Mouse (Mus musculus) layer of hippocampus, postnatal 25 days (tissue): ENCODE data around the gene Polr3h. TPM values are rescaled to one million over a fixed set of nuclear protein-coding genes. Genes with fewer than 3 reads are reported as not detected.
"Not testable (repeated sequence)": the region's sequence is repeated elsewhere in the genome, so short reads cannot be mapped to it uniquely, and the experiment has no call there.

Experiments
- DNase-seq, 2 experiments: peaks; one replicate each; pipeline ENCODE4 v3.0.0; 2022; ENCODE audit warnings: mixed read lengths in 2 of 2, low spot score in 1 of 2; ENCODE audit errors: extremely low spot score in 1 of 2
- total RNA-seq, 2 experiments: library from RNA; stranded (reverse); gene quantifications; 2 replicates each; pipeline ENCODE4 v1.2.3; 2021

Gene Polr3h
- total RNA-seq, 2 experiments from 2014 or later = 48.0 to 52.8 TPM

DNA sequence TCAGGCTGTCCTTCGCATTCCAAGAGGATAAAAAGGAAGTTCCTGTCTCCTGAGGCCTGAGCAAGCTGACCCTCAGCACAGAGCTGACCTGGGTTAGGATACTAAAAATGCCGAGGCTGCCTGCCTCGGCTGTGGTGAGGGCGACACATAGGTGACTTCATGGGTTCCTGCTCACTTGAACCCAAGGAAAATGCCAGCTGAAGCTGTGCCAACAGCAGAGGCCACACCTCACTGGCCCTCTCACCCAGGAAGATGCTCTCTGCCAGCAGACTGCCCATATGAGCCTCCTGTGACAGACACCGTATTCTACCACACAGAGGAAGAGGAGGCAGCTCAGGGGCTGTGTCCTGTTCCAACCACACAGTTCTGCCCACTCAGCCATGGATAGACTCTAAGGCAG is 7.0 kb downstream of the Polr3h start:
- DNase-seq = no peak

DNA sequence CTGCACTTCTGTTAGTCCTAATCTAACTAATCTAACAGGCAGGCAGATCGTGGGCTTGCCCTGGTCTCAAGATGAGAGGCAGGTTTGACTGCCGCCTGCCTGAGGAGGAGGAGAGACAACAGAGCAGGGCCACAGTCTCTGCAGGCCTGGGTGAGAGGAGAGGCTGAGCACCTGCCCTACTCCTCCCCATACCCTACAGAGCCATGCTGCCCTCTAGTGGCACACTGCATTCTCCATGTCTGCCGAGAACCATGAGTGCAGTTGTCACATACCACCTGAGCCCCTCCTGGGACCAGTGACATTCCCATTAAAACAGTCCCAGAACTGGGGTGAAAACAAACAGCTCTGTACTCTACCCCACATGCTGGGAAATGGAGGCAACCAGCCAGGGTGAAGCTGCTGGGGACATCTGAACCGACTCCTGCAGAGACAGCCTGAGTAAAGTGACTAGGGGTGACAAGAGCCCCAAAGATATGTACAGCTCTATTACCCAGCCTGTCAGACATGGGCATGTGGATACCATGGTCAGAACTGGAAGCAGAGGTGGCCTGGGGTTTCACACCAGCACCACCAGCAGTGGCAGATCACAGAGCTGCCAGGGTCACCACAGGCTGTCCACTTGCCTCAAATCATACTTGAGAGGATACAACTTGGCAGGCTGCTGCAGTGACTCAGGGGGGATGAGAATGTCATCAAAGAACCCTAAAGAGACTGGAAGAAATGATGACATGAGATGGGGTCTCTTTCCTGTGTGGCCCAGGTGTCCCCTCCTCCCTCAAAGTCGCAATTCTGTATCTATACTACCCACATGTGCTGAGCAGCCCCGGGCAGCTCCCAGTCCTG is 8.2 kb downstream of the Polr3h start:
- DNase-seq = peak; percentile 61 to 88

DNA sequence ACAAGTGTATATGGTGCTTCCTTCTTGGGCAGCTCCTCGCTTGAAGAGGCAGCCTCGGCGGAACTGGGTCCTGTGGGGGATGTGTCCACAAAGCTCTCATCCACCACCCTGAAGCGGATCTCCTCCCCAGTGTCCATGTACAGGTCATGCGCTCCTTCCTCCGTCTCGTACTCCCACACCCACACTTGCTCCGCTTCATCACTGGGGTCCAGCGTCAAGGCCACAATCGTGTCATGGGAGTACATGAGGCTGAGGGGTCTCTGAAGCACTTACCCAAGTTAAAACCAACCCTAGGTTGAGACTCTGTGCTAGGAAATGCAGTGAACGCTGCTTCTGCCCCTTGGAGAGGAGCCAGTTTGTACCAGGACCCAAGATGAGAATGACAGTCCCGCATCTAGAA is 8.8 kb downstream of the Polr3h start:
- no peak for DNase-seq

DNA sequence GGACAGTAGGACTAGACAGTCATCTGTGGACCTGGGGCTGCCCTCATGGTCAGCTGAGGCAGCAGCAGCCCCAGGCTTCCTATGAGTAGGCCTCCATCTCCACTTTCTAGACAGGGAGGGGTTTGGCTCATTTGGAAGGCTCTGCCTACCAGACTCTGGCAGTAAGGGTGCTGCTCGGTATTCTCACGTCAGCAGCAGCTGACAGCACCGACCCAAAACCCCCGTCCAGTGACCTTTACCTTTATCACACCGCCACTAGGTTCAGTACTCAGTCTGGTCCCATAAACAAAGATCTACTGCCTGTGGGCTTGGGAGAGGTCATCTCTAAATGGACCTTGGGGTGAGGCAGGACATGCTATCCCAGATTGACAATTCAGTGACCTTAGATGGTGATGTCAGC is 10.4 kb downstream of the Polr3h start:
- DNase-seq = no peak

DNA sequence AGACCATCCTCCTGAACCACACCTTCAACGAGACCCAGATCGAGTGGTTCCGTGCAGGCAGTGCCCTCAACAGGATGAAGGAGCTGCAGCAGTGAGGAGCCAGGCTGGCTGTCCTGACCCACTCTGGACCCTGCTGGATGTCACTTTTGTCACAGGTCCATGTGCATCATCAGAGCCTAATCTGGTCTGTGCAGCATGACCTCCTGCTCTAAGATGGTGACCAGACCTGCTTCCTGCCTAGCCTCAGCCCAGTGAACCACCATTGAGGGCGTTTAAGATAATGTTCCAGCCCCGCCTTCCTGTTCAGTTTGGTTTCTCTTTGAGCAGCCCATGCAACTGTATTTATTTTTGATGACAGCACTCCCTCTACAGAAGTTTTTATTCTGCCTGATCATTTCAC is 11.4 kb downstream of the Polr3h start:
- no peak for DNase-seq

DNA sequence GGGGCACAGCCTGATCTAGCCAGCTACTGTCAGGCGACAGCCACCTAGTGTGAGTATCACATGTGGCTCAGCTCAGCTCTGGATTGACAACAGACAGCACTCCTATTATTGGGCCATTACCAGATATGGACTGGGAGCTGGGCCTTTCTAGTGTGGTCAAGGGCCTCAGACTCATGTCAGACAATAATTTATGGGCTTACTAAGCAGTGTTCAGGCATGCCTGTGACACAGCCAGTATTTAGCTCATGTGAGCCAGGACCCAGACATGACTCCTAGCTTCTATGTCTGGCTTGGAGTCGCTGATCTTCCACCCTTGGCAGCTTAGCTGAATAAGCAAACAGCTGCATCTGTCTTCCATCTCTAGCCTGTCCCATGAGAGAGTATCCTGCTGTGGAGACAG is 13.5 kb downstream of the Polr3h start:
- DNase-seq = no peak

DNA sequence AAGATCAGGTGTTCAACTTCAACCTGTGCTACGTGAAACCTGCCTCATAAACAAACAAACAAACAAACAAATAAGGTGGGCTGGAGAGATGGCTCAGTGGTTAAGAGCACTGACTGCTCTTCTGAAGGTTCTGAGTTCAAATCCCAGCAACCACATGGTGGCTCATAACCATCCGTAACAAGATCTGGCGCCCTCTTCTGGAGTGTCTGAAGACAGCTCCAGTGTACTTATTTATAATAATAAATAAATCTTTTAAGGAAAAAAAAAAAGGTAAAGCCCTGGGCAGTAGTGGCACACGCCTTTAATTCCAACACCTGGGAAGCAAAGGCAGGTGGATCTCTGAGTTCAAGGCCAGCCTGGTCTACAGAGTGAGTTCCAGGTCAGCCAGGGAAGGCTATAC is 17.3 kb downstream of the Polr3h start:
- not testable (repeated sequence) for DNase-seq

DNA sequence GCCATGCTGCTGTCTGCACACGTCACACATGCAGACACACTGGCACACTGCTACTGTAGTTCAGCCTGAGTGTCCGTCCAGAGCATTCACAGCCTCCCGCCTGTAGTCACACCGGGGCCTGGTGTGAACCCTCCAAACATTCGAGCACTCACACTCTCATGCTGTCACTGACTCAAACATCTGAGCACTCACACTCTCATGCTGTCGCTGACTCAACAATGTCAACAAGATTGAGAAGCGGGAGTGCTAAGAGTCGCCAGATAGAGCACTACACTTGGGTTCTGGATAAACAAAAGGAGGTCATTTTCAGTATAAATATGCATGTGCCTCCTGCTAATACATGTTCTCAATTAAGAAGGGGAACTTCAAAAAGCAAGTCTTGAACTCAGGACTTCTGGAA is 18.1 kb downstream of the Polr3h start:
- no peak for DNase-seq

DNA sequence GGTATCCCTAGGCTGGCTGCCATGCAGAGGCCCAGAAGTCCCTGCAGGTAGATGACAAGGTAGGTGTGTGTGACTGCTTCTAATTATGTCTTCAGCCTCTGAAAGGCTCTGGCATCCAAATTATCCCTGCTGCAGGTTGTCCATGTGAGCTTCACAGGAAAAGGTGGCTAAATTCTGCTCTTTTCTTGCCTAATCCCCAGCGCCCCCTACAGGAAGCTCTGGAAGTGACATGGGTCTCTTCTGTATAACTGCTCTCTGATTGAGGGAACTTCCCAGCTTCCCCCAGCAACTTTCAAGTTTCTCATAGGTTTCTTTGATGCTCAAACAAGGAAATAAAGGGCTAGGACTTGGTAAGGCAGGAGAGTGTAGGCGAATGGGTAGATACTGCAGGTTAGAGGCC is 21.1 kb downstream of the Polr3h start:
- peak; percentile 67 to 89 for DNase-seq

DNA sequence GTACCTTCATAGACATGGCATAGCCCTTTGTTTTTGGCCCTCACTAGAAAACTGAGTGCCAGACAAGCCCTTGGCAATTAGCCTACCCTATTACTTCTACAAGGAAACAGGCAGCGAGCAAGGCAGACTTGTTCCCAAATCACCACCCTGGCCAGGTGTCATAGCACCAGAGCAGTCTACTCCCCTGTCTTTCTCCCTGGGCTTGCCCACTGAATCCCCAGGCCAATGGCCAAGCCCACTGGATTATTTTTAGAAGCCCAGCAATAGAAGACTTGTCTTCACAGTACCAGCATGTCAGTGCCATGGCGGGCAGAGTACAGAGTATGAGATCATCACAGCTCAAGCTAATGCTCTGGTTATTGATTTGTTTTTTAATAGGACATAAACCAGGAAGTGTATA is 27.3 kb downstream of the Polr3h start:
- no peak for DNase-seq

DNA sequence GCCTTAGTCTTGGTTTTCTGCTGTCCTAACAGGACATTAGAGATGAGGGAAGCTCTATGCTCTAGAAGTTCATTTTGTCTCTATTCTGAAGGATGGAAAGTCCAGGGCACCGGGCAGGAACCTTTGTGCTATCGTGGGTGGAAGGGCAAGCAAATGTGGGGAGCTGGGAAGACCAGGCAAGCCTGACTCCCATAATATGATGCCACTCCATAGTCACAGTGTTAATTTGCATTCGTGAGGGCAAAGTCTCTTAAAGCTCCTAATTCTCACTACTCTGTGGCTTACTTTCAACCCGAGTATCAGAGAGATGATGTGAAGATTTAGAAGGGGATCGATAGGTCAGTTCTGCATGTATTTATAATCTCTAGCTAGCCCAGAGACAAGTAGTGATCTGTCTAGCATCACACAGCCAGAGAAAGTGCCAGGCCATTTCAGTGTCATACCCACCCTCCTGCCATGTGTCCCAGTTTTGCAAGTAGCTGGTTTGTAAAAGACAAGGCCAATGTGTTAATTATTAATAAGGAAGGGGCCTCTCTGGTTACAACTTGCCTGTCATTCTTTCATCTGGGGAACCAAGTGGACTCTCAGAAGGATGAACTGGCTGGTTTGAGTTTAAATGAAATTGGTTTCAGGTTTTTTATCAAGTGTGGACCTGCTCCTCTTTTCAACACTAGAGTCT is 28.3 kb downstream of the Polr3h start:
- DNase-seq = no peak

DNA sequence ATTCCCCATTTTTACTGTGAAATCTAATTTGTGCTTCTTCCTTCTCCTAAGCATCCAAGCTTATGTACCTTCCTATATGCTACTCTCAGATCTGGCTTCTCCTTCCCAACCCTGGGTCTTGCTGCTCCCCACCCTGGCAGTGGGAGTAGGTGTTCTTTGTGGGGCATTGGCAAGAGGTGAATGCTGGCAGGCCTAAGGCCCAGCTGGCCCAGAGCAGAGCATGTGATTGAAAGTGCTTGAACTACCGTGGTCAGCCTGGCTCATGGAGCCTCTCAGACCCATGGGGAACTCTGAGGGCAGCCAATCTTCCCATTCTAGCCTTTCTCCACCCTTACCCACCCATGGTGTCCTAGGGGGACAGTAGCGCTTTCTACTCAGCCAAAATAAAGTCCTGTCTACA is 29.6 kb downstream of the Polr3h start:
- DNase-seq = no peak

DNA sequence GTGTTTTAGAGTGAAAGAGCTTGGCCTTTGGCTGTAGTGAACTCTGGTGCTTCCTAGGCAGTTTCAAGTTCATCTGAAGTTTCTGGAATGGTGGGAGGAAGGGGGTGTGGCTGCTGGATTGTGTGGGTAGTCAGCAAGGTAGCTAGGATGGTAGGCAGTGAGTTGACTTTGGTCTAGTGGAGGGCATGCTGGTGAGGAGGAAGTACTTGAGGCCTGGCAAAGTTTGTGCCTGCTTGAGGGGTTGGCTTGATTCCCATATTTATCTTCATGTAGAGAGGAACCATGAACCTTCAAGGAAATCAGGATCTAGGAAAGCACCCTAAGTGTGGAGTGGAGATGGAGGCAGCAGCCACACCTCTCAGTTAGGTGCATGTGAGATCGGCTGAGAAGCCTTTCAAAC is 32.0 kb downstream of the Polr3h start:
- no peak for DNase-seq

DNA sequence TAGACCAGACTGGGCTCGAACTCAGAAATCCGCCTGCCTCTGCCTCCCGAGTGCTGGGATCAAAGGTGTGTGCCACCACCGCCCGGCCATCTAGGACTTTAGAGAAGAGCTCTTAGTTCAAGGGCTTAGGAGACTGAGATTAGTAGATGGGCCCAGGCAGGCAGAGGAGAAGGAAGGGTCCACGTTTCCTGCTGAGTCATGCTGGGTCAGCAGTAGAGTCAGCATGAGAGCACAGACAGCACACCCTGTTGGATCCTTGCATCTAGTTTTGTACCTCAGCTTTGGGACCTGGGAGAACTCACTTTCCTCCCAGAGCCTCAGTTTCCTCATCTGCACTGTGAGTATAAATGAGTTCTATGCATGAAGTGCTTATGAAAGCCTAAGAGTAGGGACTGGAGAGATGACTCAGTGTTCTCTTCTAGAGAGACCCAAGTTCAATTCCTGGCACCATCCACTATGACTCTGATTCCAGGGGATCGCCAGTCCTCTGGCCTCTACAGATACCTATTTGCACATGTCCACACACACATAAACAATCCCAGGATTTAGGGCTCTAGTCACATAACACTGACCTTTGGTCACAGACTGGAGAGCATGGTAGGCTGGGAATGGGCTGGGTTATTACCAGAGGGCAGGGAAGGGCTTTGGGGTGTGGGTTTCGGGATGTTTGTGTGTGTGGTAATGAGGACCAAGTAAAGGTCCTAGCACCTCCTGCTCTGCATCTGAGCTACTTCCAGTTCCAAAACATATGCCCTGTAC is 34.0 kb downstream of the Polr3h start:
- DNase-seq = no peak

DNA sequence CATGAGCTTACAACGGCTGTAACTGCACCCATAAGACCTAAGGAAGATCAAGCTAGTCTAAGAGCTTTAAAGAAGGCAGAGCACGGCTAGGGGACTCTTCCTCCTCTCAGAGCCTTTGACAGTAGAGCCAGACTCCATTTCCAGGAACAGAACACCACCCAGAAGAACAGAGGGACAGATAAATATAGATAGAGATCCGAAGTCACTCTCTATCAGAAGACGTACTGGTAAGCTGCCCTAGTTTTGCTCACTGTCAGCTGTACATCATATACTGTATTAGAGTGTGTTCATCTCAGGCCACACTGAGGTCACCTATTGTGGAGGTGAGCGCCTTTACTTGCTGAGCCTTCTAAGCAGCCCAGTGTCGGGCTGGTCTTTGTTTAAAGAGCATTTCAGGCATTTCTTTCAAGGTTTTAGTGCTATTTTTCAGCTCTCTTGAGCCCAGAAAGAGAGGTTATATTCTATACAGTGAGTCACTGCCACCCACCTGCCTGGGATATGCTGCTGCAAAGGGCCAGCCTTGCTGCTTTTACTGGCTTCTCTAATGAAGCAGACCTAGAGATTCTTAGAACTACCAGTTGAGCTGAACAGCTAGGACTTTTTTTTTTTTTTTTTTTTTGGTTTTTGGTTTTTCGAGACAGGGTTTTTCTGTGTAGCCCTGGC is 34.8 kb downstream of the Polr3h start:
- no peak for DNase-seq

DNA sequence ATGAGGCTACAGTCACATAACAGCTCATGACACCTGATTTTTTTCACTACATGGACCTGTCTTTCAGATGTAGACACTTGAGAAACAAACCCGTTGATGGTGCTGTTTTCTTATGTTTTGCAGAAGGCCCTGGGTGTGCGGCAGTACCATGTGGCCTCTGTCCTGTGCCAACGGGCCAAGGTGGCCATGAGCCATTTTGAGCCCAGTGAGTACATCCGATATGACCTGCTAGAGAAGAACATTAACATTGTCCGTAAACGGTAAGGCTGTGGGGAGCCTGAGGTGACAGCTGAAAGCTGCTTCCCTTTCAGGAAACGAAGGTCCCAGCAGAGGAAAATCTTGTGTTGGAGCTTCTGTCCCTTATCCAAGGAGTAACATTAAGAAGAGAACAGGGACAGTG is 36.9 kb downstream of the Polr3h start:
- DNase-seq = no peak

DNA sequence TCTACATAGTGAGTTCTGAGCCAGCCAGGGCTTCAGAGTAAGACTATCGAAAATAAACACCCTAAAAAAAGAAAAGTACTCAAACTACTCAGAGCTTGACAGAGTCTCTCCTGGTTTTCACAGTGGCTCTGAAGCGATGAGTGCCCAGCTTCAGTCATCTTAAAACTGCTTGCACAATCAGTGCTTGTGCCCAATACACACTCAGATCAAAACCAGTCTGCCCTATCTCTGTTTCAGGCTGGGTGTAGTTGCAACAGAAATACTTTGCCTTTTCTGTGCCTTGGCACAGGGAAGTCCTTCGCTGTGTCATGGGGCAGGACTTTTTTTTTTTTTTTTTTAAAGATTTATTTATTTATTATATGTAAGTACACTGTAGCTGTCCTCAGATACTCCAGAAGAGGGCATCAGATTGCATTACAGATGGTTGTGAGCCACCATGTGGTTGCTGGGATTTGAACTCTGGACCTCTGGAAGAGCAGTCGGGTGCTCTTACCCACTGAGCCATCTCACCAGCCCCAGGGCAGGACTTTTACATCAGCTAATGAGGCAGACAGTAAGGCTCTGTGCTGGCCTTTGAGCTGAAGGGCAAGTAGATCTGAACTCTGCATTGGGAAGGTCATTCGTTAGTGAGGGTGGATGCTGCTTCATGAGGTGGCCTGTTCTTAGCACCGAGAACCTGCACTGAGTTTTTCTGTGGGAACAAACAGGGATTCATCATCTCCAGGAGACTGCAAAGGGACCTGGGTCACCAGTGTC is 39.1 kb downstream of the Polr3h start:
- DNase-seq = no peak

DNA sequence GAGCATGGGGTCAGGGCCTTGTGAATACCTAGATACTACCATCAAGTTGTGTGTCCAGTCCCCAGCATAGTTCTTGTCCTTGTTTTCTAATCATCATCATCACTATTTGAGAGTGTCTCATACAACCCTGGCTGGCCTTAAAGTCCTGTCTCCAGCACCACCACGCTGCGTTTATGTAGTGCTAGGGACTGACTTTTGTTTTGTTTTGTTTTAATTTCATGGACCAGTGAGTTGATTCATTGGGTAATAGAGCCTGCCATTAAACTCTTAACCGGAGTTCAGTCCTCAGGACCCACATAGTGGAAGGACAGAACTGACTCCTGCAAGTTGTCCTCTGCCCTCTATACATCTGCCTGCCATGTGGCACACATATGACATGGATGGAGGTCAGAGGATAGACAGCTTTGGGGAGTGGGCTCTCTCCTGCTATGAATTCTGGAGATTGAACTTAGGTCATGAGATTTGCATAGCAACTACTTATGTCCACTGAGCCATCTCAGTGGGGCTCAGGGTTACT is 40.6 kb downstream of the Polr3h start:
- no peak for DNase-seq

DNA sequence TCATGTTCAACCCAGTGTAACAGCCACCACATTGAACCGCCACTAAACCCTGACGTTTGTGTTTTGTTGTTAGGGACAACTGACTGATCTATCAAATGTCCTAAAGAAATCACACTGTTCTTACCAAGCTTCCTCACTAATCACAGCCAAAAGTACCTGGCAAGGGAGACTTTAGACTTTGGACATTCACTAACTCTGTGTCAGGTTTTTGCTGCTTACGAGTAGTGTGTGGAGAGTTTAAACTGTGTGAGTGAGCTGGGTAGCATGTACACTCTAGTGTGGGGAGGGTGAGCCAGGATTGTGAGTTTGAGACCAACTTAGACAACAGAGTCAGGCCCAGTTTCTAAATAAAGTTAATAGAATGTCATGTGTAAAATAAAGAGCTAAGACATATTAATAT is 43.7 kb downstream of the Polr3h start:
- no peak for DNase-seq
